Mouse (Mus musculus) kidney, adult 2 months (tissue): ENCODE data around the gene Car5b.

Experiments used
- CTCF ChIP-seq: fragments of 200-500 bp; conservative IDR thresholded peaks from 2 replicates; pipeline ENCODE4 v1.5.1; 2011; ENCODE audit warnings: low read depth, mild to moderate bottlenecking, control low read depth, low read length, moderate library complexity, mixed read lengths; ENCODE audit not compliant: insufficient read depth, insufficient read length
- POLR2A ChIP-seq: fragments of 200-500 bp; IDR thresholded peaks from one replicate; pipeline ENCODE4 v1.6.1; 2011; ENCODE audit warnings: low read depth, low read length, control low read depth

GRCm38 (mm10) chrX:164027607-164028289 is at the start of gene Car5b:
- TF ChIP-seq CTCF (no peak), POLR2A (no peak)
